Mouse (Mus musculus) small intestine, adult 2 months (tissue): ENCODE data around the gene Spocd1.

Experiments used
- CTCF ChIP-seq: fragments of 200-500 bp; IDR thresholded peaks from 2 replicates; pipeline ENCODE4 v1.5.1; 2012; ENCODE audit warnings: low read depth, mild to moderate bottlenecking, control low read depth, inconsistent platforms, low read length, moderate library complexity, mixed read lengths; ENCODE audit not compliant: insufficient replicate concordance, insufficient read length; ENCODE audit errors: extremely low read depth
- POLR2A ChIP-seq: fragments of 200-500 bp; IDR thresholded peaks from 2 replicates; pipeline ENCODE4 v1.6.1; 2012; ENCODE audit warnings: low read depth, mild to moderate bottlenecking, control low read depth, inconsistent platforms, low read length, moderate library complexity

GRCm38 (mm10) chr4:129890094-129890493 lies 39.0 kb upstream of the Spocd1 start:
- no peak for TF ChIP-seq CTCF
- no peak for TF ChIP-seq POLR2A
